Mouse (Mus musculus): ENCODE results near the gene Mrpl37.
A peak's percentile ranks its signal among the peaks of the same experiment; 100 is the strongest.

The Mrpl37 gene

DNA sequence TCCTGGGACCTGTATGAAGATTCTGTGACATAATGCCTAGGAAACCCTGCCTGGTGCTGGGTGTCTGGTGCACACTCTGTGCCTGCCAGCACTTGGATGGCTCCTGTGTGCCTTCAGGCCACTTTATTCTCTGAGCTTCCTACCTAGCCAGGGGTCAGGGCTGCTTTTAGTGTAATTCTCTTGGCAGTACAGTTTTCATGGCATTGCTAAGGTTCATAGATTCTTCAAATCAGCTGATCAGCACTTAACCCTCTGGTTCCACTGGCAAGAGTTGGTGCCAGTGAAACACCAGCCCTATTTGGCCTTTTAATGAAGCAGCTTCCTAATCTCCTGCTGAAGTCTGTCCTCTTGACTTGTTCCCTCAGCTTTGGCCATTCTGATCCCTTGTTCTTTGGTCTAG is 49.4 kb downstream of the Mrpl37 start:
- no peak for DNase-seq (ENCODE audit: low spot score)

DNA sequence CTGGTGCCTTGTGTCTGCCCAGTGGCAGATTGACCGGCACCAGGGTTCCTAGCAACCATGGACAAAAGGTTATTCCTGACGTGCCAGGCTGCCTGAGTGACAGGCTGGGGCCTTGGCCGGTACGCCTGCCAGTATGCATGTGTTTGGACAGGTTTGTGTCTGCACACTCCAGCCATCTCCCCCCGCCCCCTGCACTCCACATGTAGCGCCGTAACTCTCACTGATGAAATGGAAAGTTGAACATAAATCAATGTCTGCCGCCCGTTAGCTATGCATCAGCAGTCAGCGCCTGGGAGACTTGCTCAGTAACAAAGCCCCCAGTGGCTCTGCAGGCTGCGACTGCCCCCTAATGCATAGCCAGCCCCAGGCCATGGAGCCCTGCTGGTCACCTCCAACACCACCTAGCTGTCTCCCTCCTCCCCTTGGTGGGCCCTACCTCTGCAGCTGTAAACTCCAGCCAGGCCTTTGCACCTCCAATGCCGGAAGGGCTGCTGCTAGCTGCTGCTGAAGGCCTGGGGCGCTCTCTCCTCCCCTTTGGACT is 50.6 kb downstream of the Mrpl37 start:
- DNase-seq (ENCODE audit: low spot score) = peak; percentile 24

DNA sequence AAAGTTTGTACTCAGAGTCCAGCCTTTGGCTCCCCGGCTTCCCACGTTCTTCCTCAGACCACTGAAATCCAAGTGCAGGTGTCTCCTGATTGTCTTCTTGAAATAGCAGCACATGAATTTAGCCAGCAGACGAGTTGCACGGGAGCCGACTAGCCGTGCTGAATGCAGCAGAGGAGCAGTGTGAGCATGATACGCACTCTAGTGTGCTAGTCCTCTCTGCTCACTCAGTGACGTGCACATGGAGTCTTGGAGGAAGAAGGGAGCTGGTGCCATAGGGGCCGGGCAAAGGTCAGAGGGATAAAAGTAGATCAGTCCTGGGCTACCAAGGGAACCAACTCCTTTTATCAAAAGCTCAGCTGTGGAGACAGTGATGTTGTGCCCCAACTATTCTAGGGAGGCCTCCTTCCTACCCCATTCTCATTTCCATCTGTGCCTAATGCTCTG is 52.8 kb downstream of the Mrpl37 start:
- no peak for DNase-seq (ENCODE audit: low spot score)

DNA sequence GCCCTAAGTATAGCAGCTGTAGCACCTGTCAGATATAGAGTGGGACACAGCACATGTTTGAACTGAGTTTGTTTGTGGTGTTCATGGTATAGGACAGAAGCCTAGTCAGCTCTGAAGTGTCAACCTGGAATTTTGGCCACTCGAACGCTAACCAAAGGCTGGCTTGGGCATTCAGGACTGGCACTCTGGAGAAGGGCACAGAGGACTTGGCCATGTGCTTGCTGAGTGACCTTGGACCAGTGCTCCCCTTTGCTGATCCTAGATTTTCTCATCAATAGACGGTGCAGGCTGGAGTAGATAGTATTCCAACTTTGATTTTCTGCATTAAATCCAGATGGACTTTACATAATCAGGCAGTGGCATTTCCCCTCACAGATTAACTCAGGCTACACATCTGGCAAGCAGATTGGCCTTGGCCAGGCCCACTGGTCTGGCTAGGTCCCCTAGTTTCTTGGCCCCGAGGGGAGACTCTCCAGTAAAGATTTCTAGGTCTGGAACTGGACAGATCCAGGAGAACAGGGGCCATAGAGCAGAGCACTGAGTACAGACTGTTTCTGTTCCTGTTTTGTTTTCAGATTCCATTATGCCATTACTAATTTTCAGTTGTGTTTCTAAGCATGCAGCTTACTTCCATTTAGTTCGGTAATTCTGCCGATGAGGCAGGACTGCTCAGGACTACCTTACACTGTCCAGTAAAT is 53.4 kb downstream of the Mrpl37 start:
- DNase-seq (ENCODE audit: low spot score) = no peak

DNA sequence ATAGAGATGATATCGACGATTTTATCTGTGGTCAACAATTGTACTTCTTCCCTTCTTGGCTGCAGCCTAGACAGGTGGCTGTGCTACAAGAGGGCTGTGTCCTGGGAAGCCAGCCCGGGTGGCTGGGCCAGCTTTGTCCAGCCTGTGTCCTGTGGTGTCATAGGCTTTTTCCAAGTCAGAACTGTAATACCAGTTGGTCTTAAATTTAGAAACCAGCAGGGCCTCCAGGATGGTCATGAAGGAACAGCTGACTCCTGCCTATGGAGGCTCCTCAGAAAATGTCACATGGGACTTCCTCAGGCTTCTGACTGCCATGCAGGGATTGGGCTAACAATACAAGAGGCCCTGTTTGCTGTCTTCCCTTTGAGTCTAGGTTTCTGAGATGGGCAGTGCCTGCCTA is 54.1 kb downstream of the Mrpl37 start:
- no peak for DNase-seq (ENCODE audit: low spot score)

DNA sequence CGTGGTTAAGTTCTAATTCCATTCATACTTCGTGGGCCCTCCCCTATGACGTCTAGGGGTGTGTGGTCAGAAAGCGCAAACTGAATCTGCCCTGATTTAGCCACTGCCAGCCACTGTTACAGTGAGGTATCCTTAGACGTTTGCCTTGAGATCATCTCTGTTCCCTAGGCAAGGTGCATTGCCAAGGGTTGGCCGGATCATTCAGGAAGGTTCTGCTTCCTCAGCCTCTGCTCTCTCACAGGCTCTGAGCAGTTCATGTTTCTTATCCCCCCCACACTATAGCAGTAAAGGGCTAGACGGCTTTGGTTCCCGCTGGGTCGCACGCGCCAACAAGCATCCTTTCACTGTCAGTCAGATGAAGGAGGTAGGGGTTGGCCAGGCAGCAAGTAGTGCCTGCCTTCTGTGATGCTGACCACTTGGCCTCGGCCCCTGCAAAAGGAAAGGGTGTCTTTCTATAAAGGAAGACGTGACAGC is 54.6 kb downstream of the Mrpl37 start:
- no peak for DNase-seq (ENCODE audit: low spot score)

DNA sequence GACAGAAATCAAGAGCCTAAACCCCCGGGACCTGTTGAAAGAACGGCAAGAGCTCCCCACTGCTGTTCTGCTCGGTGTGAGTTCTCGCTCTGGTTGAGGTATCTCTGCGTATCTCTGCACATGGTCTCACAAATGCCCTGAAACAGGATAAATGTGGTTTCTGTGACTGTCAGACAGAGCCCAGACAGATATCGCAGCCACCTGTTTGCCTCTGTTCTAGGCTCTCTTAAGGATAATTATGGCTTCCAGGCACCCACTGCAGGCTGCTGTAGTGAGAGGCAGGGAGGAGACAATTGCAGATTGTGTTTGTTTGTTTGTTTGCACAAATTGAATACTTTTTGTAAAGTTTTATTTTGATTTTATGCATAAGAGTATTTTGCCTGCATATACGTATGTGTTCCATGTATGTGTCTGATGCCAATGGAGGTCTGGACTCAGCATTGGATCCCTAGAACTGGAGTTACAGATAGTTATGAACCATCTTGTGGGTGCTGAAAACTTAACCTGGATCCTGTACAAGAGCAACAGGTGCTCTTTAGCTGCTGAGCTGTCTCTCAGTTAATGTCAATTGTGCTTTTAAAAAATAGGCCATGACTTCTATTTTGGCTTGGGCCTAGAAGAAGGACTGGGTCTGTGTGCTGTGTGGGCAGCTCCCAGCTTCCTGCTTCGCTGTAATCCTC is 55.2 kb downstream of the Mrpl37 start:
- no peak for DNase-seq (ENCODE audit: low spot score)

DNA sequence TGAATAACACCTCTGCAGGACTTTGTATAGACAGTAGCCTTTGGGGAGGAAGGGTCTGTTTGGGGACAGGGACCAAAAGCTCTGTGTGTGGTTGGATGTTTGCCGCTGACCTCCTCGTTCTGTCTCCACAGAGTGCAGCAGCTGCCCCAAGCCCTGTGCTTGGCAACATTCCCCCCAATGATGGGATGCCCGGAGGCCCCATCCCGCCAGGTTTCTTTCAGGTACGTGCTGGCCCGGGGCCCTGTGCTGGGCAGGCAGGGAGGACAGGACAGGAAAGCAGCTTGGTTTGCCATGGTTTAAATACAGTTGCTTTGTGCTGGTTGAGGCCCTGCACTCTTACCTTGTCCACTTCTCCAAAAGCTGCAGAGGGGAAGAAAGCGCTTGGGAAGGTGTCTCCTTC is 57.1 kb downstream of the Mrpl37 start:
- no peak for DNase-seq (ENCODE audit: low spot score)

DNA sequence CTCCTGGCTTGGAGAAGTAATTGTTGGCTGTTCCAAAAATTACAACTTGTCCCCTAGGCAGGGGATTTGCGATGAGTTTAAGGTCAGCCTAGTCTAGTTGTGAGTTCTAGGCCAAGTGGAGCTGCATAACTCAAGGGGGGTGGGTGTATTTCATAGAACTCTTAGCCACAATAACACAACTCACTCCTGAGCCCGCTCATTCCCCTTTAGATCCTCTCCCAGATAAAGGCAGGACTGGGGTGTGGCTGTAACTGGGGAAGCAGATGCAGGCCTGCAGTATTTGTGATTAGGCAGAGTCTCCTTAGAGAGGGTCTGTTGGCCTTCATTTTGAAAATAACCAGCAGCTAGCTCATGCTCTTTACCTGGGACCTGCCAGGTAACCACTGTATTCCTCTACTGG is 58.5 kb downstream of the Mrpl37 start:
- no peak for DNase-seq (ENCODE audit: low spot score)

DNA sequence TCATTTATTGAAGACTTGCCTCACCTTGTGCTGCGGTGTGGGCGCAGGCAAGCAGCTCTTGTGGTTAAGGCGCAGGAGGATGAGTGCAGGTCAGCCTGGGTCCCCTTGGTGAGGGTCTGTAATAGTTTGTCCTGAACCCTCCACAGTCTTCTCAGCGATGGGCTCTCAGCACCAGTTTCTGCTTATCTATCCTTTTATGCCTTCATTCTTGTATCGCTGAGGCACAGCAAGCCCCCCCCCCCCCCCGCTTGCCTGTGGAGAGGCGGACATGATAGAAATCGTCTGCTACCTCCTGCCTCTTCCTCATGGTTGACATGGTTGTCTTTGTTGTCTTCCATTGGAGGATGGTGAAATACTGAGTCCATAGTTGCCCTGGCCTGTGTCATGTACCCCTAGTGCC is 59.3 kb downstream of the Mrpl37 start:
- DNase-seq (ENCODE audit: low spot score) = no peak

DNA sequence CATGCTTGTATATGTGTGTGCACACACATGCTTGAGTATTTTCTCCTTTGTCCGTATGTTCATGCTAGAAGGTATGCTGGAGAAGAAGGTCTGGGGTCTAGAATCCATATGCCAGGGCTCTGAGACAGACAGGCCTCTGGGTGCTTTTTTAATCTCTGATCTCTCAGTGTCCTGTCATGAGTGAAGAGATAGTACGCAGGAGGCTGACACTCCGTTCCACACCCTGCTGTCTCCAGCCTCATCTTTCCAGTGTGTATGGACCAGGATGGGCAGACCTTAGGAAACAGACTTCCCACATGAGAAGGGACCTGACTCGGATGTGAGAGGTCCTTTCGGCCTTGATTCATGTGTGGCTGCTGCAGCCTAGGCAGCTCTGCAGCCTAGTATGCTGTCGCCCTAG is 59.9 kb downstream of the Mrpl37 start:
- DNase-seq (ENCODE audit: low spot score) = no peak

DNA sequence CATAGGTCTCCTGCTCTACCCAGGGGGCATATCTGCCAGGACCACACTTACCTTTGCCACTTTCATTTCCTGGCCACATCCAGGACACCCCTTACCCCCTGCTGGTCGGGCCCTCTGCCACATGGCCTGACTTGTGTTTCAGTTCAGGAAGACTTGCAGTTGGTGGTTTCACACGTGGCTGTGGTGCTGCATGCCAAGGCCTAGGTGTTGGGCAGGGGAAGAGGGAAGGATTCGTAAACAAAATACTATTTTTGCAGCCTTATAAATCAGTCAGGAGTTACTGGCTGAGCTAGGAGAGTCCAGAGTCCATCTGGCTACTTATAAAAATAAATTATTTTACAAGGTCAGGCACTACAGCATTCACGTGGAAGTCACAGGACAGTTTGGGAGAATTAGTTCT is 60.4 kb downstream of the Mrpl37 start:
- no peak for DNase-seq (ENCODE audit: low spot score)
